Mouse (Mus musculus): Measurements from ENCODE around the gene Tmem238.

- TF ChIP-seq USF1 (IDR thresholded peaks at IDR 0.05; ENCODE audit: low read depth) = no peak
- no peak for TF ChIP-seq CTCF (IDR thresholded peaks at IDR 0.05; ENCODE audit: control insufficient read depth, insufficient read depth, insufficient read length)
- TF ChIP-seq MYOD1 (IDR thresholded peaks at IDR 0.05; ENCODE audit: control insufficient read depth, insufficient read length, low read depth) = no peak
- TF ChIP-seq MAX (IDR thresholded peaks at IDR 0.05) = no peak
- no peak for TF ChIP-seq MYOG (IDR thresholded peaks at IDR 0.05; ENCODE audit: control insufficient read depth, extremely low read depth, insufficient read length)
- no peak for TF ChIP-seq FOSL1 (IDR thresholded peaks at IDR 0.05; ENCODE audit: insufficient read depth, low read length, poor library complexity, severe bottlenecking)
- no peak for TF ChIP-seq CEBPB (IDR thresholded peaks at IDR 0.05; ENCODE audit: low read depth)
Measured at GRCm38 (mm10) chr7:4822162-4822907, 32.9 kb upstream of the Tmem238 start.

All from C2C12 (cell line).